Mouse (Mus musculus) spleen, embryonic (tissue): ENCODE data around the gene Lrp6.

Experiments used
- CTCF ChIA-PET: fragments of 350-600 bp; sonication (Branson Sonifier 250); formaldehyde crosslinking; loops from one replicate; lab custom pipeline; 2022; lab: Charles Lee

The Lrp6 gene

DNA sequence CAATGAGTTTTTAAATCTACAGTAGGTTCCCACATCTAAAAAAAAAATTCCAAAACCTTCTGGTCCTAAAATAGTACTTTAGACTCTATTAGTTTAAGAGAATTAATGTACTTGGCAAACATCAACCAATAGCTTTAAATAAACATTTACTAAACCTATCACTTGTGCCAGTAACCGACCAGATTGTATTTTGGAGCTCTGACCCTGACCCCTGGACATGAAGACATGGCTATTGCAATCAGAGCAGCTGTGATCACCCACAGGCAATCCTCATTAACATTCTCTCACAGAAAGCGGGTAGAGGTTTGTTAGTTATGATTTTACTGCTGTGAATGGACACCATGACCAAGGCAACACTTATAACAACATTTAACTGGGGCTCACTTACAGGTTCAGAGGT, 67.7 kb downstream of the Lrp6 start:
- CTCF ChIA-PET, result interaction anchor here (0.7 kb wide), 1 partner anchor 12 kb away, joined by 3 read pairs; no protein-coding TSS in a partner anchor

DNA sequence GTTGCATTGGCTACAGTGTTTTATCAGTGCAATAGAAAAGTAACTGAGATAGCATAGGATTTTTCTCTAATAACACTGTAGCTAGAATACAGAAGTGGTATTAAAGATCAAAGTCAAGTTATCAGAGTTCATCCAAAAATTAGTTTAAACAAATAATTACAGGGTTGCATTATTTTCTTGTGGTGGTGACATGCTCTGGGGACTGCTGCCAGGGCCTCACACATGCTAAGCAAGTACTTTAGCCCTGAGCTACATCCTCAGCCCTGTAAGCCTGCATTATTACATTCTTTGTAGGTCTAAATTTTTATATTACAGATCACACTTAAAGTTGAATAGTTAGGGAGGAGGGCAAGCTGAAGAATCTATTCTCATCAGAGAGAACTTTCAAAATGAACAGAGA, 68.2 kb downstream of the Lrp6 start:
- CTCF ChIA-PET, result no interaction called here

DNA sequence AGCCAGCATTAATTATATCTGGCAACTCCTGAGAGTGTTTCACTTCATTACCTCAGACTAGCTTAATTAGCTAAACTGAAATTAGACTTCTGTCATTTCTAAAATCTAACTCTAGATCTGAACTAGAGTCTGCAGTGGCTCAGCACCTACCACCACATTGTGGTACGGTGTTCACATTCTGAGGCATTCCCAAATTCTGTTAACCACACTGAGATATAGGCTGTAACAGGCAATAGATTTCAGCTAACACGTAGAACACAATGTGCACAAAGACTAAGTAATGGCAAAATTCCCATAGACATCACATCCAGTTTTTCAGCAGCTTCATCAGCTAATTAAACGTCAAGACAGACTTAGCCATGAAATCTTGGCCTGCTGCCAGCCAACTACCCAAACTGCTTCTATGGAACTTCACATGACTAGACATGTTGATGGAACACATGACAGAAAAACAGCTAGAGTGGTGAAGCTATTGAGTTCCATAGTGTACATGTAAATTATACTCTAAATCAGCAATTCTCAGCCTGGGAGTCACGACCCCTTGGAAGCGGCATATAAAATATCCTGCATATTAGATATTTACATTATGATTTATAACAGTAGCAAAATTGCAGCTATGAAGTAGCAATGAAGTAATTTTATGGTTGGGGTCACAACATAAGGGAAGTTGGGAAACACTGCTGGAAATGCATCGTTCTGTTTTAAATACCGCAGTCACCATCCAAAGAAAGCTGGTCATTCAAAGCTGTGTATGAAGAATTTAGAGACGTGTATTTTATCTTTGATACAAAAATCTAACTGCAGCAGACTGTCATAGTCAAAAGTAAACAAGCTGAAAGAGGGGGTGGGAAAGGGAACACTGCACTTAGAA, 71.7 kb downstream of the Lrp6 start:
- CTCF ChIA-PET, result no interaction called here

DNA sequence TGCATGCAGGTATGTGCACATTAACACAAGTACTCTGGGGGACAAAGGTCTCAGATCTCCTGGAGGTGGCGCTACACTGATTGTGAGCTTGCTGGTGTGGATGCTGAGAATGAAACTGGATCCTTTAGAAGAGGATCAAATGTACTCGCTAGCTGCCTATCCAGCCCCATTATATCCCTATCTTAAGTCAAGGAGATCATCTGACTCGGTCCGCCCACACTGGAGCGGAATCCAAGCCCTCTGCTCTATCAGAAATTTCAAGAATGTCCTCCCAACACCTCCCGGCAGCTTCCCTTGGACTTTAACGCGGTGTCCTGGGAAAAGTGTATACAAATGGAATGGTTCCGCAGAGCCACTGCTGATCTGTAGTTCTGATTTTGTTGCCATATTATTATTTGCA, 77.1 kb downstream of the Lrp6 start:
- CTCF ChIA-PET, result interaction anchor here (0.7 kb wide), 1 partner anchor 376 kb away, joined by 4 read pairs; no protein-coding TSS in a partner anchor

DNA sequence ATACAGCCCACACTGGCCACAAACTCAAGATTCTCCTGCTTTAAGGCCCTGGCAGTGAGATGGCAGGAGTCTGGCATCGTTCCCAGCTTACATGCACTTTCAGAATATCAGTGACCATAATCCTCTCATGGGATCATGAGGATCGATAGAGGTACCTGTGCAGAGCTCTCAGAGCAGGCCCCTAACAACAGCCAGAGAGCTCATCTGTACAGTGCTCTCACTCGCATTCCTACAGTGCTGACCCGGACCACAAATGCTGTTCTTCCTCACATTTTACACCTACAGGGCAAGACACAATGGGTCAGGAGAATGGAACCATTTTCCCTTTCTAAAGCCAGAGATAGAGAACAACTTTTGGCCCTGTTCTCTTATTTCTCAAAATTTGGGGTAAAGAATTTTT, 77.6 kb downstream of the Lrp6 start:
- CTCF ChIA-PET, result interaction anchor here (0.7 kb wide), 1 partner anchor 376 kb away, joined by 4 read pairs; no protein-coding TSS in a partner anchor

DNA sequence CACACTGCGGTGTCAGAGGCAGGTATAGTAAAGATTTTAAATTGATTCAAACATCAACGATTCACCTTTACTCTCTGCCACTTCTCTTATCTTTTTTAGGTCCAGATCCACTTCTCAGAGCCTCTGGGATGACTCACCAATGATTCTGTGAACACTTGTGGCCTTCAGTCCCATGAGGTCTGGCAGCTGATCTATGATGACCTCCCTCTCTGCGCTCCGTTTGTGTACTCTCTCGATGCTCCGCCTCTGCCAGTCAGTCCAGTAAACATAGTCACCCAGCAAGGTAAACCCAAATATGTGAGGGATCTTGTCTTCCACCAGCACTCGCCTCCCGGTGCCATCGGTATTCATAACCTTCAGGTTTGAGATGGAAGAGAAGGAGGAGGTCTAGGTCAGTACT, 80.4 kb downstream of the Lrp6 start:
- CTCF ChIA-PET, result no interaction called here

DNA sequence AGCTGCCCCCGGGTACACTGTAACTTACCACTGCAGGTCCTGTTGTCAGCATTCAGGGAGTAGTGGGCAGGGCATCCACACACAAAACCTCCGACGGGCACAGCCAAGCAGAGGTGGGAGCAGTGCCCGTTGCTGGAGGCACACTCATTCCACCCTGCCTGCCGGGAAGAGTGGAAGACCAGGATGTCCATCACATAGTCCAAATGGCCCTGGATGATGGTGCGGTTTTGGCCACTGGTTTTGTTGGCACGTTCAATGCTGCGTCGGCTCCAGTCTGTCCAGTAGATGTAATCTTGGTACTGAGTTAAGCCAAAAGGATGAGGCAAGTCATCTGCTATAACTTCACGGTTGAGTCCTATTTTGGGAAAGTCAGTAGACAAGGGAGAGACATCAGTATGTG, 87.3 kb downstream of the Lrp6 start:
- CTCF ChIA-PET, result no interaction called here

DNA sequence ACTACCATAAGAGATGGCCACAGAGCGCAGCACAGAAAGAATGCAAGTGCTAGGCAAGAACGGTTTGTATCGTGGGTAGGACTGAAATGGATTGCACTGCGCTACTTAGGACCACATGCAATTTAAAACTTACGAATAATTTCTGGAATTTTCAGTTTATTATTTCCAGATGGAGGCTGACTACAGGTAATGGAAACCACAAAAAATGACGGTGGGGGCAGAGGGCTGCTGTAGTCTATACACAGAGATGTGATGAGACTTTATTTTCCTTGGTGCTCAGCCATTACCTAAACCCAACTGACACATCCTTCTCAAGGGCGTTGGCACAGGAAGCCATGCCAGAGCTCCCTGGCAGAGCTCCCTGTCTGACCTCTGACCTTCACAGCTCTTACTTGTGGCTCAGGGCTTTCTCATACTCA, 93.6 kb downstream of the Lrp6 start:
- CTCF ChIA-PET, result no interaction called here

DNA sequence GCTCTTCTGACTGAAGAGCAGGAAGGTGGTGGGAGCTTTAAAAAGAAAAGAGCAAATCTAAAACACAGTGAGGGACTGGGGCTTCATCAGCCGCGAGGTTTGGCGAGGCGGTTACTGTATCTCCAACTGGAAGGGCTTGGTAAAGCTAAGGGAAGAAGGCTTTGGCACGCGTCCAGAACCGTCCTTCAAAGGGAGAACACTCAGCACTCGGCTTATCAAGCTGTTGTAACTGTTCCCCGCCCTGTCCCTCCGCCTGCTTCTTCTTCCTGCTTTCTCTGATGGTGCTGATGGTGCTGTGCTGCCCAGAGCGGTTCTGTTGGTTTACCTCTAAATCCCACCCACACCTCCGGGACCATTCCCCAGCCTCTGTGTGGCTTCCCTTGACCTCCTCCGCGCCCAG, 95.9 kb downstream of the Lrp6 start:
- CTCF ChIA-PET, result no interaction called here

DNA sequence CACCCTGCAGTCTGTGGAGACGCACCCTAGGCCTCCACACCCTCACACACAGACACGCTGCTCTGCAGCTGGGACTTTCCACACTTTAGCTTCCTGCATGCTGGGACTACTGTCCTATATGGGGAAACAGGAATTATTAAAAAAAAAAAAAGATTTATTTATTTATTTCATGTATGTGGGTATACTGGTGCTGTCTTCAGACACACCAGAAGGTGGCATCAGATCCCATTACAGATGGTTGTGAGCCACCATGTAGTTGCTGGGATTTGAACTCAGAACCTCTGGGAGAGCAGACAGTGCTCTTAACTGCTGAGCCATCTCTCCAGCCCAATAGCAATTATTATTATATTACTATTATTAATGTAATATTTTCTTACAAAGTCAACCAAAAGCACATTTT, 97.5 kb downstream of the Lrp6 start:
- CTCF ChIA-PET, result no interaction called here

DNA sequence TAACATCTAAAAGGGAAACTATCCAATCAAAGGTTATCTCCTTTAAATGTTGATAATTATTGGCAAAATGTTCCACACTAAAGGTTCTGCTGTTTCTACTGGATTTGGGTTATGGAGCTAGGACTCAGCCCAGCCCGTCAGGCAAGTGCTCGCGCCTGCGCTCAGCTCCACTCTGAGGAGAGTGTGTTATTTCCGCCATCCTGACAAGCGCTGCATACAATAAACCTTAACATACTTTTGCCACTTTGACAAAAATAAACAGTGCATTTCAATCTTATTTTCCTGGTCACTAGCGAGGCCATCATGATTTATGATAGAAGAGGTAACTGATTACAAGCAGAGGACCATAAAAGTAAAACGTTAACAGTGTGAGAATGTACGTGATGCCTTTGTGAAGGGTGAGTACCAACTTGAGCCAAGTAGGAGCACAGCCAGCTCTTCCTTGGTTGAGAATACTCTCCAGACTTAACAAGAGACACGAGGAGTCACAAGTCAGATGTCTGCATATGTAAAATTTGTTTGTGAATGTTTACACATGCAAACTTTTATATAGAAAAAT, 100.0 kb downstream of the Lrp6 start:
- CTCF ChIA-PET, result no interaction called here

DNA sequence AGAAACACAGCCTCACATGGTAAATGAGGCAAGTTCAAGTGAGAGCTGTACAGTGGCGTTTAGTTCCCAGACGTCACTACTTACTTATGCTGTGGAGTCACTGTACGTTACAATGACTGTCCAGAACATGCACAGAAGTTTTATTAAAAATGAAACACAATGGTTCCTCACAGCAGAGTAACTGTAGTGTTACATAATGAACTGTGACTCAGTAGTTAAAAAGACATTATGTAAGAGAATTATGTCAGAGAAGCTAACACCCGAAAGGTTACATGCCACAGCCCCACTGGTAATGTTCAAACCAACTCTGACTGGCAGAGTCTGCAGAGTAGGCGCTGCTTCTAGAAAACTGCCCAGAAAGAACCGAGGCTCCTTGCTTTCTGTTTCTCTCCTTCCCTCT, 105.6 kb downstream of the Lrp6 start:
- CTCF ChIA-PET, result no interaction called here

DNA sequence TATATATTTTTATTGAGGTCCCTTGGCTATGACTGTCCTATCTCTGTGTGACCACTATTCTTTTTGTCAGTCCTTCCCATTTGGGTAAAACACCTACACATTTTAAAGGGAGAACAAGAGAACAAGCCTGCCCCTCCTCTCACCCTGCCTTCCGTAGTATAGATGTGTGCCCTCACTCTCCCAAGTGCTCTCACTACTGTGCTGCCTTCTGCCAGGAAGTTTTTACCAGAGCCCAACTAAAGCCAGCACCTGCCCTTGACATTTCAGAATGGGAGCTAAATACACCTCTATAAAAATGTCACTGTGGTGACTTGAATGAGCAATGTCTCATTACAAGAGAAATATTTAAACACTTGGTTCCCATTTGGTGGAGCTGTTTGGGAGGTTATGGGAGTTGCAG, 108.4 kb downstream of the Lrp6 start:
- CTCF ChIA-PET, result no interaction called here

DNA sequence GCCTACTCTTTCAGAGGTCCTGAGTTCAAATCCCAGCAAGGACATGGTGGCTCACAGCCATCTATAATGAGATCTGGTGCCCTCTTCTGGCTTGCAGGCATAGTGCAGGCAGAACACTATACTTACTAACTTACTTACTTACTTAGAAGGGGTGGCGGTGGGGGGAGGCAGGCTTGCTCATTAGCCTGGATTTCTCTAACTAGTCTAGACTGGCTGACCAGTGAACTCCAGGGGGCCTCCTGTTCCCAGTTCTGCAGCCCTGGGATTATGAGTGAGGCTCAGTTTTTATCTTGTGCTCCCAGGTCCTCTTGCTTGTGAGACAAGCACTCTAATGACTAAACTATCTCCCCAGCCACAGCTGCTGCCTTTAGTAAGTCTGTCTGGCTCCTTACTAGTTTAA, 112.7 kb downstream of the Lrp6 start:
- CTCF ChIA-PET, result no interaction called here

DNA sequence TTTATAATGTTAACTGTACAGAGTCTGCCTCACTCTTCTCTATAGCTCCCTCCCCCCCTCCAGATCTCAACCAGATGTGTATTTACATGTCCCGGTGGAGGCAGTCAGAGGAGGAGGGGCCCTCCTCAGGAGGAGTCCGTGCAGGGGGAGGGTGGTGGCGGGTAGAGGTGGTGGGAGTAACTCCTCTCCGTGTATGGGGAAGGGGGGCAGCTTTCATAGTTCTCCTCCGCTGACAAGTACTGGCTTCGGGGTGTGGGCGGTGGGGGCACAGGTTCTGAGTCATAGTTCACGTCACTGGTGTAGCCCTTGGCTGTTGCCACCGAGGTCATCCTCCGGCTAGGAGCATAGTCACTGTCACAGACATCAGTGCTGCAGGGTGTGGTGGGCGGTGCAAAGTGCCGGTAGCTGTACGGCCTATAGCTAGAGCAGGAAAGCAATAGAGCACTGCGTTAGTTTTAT, 116.1 kb downstream of the Lrp6 start:
- CTCF ChIA-PET, result no interaction called here

DNA sequence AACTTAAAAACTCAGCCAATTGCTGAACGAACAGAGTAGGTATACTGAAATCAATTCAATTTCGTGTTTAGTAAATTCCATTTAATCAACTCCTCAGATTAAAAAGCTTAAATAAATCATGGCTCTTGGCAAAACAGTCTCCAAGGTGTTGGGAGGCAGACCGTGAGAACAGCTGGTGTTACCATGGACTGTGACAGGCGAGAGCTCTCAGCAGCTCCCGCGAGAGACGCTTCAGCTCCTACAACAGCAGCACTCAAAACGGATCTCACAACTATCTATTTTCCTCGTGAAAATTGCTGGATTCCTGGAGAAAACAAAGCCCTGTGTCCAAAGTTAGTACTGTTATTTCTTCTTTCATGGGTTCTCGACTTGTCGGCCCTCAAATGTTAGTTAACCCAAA, 116.8 kb downstream of the Lrp6 start:
- CTCF ChIA-PET, result no interaction called here

DNA sequence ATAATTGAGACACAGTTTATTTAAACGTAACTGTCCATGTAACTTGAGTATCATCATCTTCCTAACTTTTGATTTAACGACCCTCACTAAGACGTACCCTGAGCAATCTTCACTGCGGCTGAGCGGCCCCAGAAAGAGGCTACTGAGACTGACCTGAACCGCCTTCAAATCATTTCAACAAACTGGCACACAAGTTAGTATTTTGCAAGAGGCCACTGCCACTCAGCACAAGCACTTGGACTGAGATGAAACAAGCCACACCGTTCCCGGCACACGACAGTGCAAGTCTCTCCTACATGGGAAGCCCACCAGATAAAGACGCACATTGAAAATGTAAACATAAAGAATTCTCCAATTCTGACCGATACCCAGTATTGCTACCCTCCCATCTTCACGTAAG, 118.3 kb downstream of the Lrp6 start:
- CTCF ChIA-PET, result no interaction called here

DNA sequence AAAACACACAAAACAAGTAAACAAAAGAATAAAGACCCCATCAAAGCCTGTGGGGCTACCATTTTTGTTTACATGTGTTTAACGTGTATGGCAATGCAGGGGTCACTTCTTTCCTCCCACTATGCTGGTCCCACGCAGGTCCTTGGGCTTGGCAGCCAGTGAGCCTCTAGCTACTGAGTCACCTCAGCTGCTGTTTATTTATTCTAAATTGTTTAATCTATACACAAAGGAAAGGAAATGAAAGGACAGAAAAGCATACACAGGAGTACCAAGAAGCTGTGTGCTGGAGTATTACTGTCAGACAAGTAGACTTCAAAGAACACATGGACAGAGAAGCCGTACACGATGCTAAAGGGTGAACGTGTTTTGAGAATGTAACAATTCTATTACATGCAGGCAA, 122.8 kb downstream of the Lrp6 start:
- CTCF ChIA-PET, result no interaction called here

DNA sequence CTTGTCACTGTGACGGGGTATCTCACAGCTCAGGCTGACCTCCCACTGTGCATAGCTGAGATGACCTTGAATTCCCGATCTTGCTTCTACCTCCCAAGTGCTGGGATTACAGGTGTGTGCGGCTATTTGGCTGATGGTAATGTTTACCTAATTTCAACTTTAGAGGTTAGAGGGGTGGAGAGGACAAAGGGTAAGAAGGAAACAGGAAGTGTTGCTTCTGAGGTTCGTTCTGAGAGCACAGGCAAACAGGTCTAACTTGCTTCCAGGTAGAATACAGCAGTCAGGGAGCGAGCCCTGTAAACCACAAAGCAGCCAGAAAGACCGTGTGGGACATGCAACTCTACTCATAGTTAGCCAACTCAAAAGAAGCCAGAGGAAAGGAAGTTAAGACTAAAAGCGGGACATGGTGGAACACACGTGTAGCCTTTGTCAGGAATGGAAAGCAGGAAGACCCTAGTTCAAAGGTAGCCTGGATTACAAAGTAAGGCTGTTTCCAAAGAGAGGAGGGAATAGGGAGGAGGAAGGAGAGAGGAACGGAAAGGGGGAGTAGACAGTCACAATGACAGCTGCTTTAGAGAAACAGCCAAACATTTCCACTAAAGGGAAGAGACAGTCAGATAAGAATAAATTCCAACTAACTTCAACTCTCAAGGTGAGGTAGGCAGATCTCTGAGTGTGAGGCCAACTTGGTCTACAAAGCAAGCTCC, 123.4 kb downstream of the Lrp6 start:
- CTCF ChIA-PET, result no interaction called here

DNA sequence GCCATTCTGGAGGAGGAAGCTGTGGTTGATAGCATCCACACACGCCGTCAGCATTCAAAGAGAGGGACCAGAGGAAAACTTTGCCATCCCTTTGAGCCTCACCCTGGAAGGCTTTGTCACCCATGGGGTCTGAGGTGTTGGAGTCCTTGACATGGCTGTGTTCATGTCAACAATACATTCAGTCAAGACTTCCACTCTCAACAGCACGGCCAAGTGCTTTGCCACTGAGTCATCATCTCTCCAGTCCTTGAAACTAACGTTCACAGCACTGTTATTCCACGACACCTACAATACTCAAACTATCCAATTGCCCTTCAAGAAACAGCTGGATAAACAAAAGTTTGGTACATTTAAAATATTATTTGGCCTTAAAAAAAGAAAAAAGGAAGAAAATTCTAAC, 124.5 kb downstream of the Lrp6 start:
- CTCF ChIA-PET, result no interaction called here

DNA sequence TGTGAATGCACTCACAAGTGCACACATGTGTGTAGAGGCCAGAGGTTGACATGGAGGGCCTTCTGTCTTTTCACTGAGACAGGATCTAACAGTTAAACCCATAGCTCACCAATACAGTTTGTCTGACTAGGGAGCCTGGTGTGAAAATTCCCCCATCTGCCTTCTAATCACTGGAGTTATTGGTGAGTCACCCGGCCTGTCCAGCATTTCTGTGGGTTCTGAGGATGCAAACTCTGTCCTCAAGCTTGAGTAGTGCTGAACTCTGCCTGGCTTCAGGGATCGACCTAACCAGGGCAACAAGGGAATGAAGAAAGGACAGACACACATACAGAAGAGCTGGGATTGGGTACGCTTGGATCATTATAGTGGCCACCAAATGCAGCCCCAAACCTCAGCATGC, 125.0 kb downstream of the Lrp6 start:
- CTCF ChIA-PET, result no interaction called here

DNA sequence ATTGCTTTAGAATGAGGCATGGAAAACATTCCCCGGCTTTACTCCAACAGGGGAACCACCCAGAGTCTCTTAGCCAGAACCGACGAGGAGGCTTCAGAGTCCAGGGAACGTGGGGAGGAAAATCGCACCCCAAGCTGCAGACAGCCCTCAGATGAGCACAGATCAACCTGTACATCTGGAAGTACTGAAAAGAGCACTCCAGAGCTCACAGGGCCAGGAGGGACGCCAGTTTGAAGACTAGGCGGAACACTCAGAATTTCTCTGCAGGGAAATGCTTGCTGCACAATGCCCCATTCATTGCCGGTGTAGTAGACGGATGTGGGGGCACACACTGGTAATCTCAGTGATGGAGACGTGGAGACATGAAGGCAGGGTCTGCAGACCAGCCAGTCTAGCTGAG, 126.7 kb downstream of the Lrp6 start:
- CTCF ChIA-PET, result interaction anchor here (0.7 kb wide), 1 partner anchor 352 kb away, joined by 13 read pairs; no protein-coding TSS in a partner anchor
